Mouse (Mus musculus) fat pad, adult 2 months (tissue): ENCODE data around the gene Bcar3.

ENCODE experiments used
- DNase-seq: peaks from one replicate; pipeline ENCODE4 v3.0.0-alpha.2; 2011; ENCODE audit warnings: low read depth, low spot score; ENCODE audit errors: extremely low read depth

Gene Bcar3

DNA sequence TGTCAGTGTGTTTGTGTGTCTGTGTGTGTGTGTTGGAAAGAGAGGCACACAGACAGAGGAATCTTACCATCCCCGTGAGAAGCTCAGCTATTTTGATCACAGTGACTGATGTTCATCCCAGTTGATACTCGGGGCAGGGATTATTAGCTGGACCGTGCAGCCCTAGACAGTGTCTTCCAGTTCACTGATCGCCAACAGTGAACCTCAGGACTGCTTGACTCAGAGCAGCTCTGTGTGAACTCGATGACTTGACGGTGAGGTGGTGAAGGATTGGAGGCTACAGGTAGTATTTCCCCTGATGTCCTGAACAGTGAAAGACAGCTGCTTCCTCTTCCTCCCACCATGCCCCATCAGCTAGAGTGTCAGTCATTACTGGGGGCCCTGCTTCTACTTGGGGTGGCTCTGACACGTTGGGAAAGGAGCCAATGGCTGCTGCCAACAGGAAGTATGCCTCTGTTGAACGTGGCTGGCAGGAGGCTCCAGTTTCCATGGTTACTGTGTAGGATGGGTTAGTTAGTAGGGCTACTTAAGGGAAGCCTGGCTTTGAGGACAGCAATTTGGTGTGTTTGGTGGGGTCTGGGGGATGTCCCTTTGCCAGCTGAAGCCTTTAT lies 186.2 kb downstream of the Bcar3 start:
- no peak for DNase-seq

DNA sequence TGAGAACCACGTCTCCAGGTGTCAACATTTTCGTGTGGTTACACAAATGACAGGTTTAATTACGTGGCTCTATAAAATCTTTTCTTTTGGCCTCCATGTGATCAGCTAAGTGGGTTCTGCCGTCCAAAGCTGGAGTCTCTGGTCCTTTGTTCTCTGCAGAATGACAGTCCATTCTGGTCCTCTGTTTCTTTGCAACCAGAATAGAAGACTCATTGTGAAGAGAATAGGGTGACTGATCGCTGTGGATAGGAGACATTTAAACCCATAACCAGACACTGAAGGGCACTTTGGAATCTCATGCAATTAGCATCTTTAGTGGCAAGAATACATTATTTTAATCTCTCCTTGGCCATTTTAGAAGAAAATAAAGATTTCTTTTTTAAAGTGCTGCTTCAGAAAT lies 187.1 kb downstream of the Bcar3 start:
- DNase-seq, result no peak

DNA sequence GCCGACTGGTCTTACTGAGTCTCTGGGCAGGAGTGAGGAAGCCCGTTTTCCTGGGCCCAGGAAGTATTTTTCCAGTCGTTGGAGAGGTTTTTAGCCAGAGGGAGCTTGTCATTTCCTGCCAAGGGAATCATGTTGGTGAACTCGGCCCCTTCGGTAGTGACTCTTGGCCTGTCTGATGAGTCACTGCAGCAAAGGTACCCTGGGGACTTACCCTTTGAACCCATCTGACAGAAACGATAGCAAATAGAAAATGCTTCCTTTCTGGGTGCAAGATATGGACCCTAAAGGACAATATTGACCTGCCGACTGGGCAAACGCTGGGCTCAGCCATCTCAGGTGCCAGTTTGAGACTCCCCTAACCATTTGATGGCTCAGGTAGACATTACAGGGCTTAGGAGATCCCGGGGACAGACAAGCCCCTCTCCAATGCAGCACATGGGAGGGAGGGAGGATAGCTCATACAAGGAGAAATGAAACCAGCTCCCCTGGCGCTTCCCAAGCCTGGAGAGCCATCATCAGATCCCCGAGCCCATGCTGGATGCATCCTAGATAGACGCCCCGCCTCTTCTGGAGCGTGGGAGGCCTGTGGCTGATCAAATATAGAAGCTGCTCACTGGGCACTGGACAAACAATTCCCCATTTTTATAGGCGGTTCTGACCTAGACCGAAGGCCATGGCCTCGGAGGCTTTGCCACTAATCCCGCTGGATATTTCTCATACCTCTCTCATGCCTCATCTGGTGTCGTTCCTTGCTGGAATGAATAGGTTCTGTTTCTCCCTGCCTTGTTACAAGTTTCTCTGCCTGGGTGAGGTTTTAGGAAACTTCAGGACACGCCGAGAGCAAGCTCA lies 188.2 kb downstream of the Bcar3 start:
- DNase-seq, result no peak

DNA sequence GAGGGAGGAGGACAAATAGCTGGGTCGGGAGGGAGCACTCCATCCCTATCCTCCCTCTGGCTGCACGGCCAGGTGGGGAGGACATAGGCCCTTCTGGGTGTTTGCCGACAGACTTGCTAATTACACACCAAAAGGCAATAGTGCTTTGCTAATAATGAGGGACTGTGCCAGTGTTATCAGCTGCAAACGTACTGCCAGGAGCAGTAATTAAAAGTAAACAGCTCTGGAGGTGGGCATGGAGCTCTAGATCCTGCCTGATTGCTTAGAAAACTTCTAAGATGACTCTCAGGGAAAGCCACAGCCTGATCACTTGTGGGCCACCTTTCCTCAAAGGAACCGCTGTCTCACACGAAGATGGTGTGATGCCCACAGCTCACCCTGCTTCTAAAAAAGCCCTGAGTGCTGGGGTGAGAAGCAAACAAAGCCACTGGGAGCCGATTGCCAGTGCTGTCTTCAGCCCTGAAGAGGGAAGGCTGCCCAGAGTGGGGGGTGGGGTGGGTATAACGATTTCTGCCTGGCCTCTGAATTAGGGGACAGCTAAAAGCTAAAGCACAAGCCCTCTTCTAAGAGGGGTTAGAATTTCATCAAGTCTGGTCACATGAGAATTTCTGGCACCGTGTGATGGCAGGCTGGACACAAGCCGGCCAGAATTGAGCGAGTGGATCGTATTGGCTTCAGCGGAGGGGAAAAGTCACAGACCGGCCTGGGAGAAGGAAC lies 189.3 kb downstream of the Bcar3 start:
- no peak for DNase-seq

DNA sequence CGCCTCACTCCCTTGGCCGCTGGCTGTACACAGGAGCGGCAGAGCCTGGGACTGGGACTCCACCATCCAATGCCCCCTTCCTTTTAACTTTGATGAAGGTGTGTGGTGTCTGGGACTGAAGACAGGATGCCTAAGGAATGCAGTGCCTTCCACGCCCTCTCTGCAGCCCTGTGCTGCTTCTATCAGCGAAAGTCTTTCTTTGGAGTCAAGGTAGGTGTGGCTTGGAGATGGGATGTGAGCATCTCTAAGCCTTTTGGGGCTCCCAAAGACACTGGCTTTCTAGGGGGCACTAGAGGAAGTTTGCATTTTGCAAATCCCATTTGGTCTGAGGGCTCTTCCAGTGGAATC lies 189.8 kb downstream of the Bcar3 start:
- DNase-seq, result no peak

DNA sequence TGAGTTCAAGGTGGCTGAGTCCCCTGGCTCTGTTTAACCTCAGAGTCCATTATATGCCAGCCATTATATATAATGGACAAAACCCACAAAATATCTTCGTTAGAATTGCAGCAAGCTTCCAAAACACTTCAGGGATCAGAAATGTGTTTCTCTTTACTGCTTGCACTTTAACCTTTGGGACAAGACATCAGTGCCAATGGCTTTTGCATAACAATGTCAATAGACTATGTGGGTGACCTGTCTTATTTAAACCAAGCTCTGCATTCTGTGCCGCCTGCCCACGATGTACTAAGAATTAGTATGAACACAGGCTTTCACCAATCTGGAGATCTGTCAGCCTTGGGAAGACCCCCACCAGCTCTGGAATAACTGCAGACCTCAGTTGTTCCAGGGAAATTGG lies 190.4 kb downstream of the Bcar3 start:
- DNase-seq, result no peak

DNA sequence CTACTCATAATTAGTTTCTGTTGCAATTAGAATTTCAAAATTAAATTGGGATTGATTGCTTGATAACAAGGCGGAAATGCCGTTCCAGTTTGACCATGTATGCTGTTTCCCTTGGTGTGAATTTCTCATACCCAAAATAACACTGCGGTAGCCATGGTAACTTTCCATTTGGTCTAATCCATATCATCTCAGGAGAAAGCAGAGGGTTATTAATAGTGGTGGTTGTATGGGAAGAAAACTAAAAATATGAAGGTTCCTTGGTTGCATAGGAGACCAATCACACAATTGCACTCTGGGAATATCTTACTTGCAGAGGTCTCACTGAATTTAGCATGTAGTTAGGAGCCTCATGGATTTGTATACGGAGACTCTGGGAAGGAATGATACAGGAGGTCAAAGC lies 191.8 kb downstream of the Bcar3 start:
- DNase-seq, result no peak

DNA sequence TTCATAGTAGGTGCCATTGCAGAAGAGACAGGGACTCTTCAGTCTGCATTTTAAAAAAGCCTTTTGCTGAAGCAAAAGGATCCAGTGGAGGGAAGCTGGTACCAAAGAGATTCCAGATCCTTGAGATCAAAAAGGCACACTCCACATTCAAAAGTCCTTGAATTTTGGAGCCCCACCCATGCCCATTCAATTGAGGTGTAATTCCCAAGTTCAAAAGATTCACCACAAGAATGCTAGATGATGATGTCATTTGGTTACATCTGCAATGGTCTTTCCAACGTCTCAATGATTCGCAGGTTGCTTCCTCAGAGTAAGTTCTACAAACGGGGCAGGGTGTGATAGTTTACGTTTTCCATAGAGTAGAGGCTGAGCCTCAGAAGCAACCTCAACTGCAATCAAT lies 192.3 kb downstream of the Bcar3 start:
- DNase-seq, result no peak

DNA sequence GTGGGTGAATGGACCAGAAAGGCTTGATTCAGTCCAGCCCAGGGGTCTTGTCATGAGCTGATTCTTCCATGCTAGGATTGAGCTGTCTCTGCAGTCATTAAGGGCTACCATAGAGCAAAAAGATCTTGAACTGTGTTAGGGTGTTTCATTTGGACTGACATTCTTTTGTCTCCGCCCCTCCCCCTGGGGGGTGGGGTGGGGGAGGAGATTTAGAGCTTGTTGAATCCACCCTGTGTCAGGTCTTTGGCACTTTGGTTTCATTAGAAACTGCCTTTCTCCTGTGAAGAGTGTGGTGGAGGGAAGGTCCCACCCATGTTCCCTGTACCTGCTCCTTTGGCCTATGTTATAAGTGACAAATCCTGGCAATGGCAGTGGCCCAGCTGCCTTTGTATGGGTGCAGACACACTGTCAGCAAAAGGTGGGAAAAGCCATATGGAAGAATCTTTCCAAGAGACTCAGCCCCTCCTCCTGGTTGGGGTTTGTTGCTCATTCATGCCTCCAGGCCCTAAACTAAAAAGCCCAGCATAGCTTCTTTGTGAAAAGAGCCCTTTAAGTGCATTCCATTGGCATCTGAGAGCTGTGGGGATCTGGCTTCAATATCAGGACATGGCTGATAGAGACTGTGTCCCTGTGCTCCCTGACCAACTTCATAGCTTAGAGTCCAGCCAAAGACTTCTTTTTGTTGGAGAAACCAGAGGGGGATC lies 194.3 kb downstream of the Bcar3 start:
- DNase-seq, result no peak

DNA sequence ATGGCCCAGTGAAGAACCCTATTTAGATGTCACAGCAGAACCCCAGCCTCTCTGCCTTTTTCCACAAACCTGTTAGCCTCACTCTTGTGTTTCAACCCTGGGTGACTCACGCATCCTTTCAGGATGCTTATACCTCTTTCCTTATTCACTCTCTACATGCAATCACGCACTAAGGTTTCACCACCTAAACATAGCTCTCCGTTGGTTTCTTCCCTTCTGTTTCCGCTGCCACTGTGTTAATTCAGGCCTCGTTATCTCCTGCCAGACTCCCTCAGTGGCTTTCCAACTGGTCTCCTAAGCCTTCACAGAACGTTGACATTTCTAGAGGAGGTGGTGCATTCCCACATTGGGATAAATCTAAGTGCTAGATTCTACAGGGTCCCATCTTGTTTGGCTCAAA lies 196.6 kb downstream of the Bcar3 start:
- DNase-seq, result no peak

DNA sequence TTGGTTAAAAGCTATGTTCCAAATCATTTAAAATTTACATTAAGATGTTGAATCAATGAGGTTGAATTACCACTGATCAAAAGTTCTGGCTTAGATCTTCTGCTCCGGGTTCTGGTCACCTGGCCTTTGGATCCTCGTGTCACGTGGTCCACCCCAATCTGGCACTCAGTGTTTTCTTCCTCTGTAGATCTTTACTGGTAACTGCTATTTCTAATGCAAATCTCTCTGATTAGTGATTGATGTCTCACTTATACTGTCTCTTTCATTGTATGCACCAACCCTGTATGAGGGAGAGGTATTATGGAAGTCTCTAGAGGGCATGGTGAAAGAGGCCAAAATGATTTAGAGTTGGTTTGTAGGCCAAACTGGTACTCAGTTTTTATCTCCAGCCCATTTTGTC lies 198.1 kb downstream of the Bcar3 start:
- no peak for DNase-seq

DNA sequence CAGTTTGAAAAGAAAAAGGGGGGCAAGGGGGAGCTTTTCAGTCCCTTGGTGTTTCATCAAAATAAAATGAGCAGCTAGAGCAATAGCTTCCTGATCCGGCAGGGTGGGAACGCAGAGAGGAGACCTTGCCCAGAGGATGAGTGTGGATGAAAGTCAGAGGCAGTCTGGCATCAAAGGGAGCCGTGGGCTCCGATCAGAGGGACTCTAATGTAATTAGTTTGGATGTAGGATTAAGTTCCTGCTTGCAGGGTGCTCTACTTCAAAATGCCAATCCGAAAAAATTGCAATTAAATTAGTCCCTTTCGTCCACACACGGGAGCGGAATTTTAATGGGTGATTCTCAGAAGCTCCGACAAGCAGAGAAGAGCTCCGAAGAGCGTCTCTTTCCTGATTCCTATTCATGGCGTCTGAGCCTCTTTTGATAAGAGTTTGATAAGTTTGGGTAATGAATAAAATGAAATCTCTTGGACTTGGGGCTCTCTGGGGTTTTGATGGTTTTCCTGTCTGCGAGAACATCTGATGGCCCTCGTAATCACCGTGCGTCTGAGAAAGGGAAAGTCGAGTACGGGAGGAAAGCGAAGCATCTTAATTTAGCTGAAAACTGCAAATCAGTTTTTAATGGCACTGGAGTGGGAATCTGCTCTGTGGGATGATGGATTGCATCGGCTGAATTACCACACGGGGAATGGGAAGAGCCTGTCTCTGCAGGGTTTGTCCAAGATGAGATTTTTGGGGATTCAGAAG lies 199.1 kb downstream of the Bcar3 start:
- DNase-seq, result no peak

DNA sequence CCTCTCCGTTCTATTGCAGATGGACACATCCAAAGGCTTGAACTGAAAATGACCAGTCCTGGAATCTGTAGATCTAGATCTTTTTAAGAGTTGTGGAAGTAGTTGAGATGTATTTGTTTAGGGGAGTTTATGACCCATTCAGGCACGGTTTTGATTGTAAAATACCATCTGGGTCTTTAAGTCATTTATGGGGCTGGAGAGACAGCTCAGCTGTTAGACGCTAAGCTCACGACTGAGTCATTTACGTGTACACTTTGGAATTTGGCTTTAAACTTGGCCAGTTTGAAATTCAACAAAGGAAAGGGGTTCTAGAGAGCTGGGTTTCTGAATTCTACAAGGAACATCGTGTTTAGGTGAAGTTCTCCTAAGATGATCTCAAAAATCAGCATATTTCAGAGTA lies 200.8 kb downstream of the Bcar3 start:
- DNase-seq, result no peak

DNA sequence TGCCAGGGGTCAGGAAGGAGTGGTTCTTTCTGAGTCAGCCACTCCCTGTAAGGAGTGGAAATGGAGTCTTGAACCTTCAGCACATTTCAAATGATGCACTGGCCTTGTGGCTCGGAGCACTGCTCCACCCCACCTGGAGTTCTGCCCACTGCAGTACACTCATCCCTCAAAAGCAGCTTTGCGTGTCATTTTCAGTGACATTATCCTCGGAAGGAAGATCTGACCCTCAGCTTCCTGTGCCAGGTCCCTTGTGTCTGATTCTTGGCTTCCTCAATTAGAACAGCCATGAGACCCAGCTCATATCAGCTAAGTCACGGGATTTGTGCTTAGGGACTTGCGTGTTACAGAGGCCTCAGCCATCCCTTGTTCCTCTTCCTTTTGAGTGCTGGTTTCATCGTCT lies 203.9 kb downstream of the Bcar3 start:
- no peak for DNase-seq

DNA sequence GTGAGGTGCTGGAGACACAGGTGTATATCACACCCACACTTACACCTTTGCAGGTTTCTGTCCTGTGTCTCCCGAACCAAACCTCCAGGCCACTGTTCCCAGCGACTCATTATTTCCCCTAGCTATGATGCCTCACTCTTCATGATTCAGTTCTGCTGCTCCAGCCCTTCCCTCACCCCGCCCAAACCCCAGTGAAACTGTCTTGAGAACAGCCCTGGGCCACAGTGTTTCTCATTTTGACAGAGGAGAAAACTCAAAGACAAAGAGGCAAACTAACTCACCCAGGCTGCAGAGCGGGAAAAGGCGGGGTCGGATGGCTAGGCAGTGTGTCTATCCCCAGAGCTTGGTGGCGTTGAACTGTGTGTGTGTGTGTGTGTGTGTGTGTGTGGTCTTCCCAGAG lies 204.6 kb downstream of the Bcar3 start:
- DNase-seq, result no peak

DNA sequence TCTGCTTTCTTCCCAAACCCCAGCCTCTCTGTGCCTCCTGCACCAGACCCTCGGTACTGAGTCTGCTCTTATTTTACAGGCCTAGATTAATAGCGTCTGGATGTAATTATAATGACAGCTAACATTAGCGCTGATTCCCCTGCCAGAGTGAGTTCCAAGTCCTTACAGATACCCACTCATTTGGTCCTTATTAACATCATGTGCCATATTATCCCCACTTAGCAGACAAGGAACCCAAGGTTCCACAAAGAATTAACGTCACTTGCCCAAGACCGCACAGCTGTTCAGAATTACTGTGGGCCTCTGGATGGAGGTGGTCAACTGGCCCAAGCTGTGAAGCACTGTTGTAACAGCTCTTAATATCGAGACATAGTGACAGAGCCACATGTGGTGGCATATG lies 205.7 kb downstream of the Bcar3 start:
- DNase-seq, result no peak

DNA sequence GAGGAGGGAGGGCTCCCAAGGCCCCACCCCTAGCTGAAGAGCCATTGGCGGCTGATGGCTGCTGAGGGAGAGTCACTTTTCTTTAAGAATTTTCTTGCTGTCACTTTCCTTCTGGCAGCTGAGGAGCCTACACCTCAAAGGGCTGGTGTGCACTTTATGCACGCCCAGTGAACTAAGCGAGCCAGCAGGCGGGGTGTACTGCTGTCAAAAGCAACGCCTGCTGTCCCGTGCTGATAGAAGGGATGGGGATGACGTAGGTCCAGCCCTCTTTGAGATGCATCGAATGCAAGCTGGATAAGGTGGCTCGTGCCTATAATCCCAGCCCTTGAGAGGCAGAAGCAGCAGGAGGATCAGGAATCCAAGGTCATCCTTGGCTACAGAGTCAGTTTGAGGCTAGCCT lies 207.0 kb downstream of the Bcar3 start:
- DNase-seq, result no peak

DNA sequence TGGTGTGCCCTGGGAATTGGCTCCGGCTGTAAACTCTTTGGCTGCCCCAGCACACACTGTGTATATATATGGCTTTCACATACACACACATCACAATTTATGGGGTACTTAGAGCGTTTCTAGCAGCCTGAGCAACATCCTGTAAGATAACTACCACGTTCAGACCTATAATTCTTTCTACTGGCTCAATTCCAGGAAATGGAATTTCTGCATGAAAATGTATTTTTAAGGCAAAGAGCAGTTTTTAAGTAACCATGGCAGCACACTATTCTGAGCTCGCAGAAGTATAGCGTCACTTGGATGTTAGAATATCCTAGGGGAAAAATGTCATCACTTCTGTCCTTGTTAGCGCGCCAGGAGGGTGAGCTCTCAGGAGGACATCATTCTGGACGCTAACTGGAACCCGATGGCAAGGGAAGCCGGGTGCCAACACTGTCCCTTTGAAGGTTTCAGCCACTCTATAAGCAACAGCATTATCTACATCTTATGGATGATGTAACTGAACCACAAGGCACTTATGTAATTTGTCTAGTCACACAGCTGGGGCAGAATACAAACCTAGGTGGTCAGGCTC lies 212.5 kb downstream of the Bcar3 start:
- DNase-seq, result no peak

DNA sequence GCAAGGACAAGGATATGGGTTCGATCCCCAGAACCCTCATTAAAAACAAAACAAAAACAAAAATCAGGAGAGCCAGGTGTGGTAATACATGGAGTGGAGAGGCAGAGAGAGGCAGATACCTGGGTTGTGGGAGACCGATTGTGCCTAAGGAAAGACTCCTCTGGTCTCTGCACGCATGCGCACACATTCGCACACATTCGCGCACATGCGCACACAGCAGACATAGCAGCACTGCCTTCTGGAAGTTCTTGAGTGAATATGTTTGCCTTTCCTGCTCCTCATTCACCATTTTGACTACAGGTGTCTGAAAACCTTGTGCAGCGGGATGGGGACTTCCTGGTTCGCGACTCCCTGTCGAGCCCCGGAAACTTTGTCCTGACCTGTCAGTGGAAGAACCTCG lies 213.9 kb downstream of the Bcar3 start:
- DNase-seq, result no peak

DNA sequence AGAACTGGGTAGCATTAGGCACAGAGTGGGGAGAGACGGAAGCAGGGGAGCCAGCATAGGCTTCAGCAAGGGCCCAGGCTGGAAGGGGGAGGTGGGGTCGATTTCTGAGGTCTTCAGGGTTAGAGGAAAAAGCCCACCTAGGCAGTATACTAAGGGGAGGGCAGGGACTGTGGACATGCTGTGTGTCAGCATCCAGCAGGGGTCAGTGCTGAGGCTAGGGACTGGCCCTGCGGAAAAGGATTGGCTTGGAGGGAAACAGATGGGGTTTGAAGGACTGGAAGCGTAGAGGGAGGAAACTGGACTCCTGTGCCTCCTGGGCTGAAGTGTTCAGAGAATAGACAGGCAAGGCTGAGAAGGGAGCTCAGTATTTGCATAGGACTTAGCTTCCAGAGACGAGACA lies 215.1 kb downstream of the Bcar3 start:
- DNase-seq, result no peak
